Mouse (Mus musculus) CH12.LX (cell line): Measurements from ENCODE around the gene Fam160a1.

ENCODE experiments used
- CTCF ChIP-seq, 2 experiments: IDR thresholded peaks in 1 of 2; conservative IDR thresholded peaks in 1 of 2; 2 replicates each; pipeline ENCODE4 v1.5.1; 2011 to 2012; ENCODE audit warnings: low read depth in 2 of 2, low read length in 2 of 2, improper control_type of control experiment in 1 of 2, inconsistent platforms in 1 of 2, mild to moderate bottlenecking in 1 of 2, moderate library complexity in 1 of 2
- ELF1 ChIP-seq: IDR thresholded peaks from 2 replicates; pipeline ENCODE4 v1.6.1; 2014; ENCODE audit warnings: low read depth, mild to moderate bottlenecking, inconsistent platforms, low read length, improper control_type of control experiment
- MEF2A ChIP-seq: IDR thresholded peaks from 2 replicates; pipeline ENCODE4 v1.6.1; 2014; ENCODE audit warnings: low read depth, mild to moderate bottlenecking, inconsistent platforms, low read length, improper control_type of control experiment, borderline replicate concordance
- MYC ChIP-seq: IDR thresholded peaks from 2 replicates; pipeline ENCODE4 v1.6.1; 2011; ENCODE audit warnings: low read depth, mild to moderate bottlenecking, improper control_type of control experiment, low read length
- NELFE ChIP-seq: IDR thresholded peaks from 2 replicates; pipeline ENCODE4 v1.6.1; 2011; ENCODE audit warnings: low read depth, low read length, improper control_type of control experiment
- NRF1 ChIP-seq: IDR thresholded peaks from 2 replicates; pipeline ENCODE4 v1.6.1; 2014; ENCODE audit warnings: low read depth, mild to moderate bottlenecking, inconsistent platforms, low read length, improper control_type of control experiment, moderate library complexity
- POLR2A ChIP-seq: IDR thresholded peaks from 2 replicates; pipeline ENCODE4 v1.6.1; 2011; ENCODE audit warnings: low read depth, mild to moderate bottlenecking, improper control_type of control experiment, low read length
- SMC3 ChIP-seq: IDR thresholded peaks from 2 replicates; pipeline ENCODE4 v1.6.1; 2011; ENCODE audit warnings: low read depth, low read length, improper control_type of control experiment
- UBTF ChIP-seq: IDR thresholded peaks from 2 replicates; pipeline ENCODE4 v1.6.1; 2012; ENCODE audit warnings: low read depth, mild to moderate bottlenecking, inconsistent platforms, low read length, improper control_type of control experiment, moderate library complexity
- ZC3H11A ChIP-seq: IDR thresholded peaks from 2 replicates; pipeline ENCODE4 v1.6.1; 2012; ENCODE audit warnings: low read depth, mild to moderate bottlenecking, inconsistent platforms, low read length, improper control_type of control experiment
- ZKSCAN1 ChIP-seq: IDR thresholded peaks from 2 replicates; pipeline ENCODE4 v1.6.1; 2012; ENCODE audit warnings: low read depth, inconsistent platforms, low read length, improper control_type of control experiment, borderline replicate concordance

GRCm38 (mm10) chr3:85757944-85758343 lies 59.1 kb downstream of the Fam160a1 start:
- TF ChIP-seq CTCF (conservative IDR thresholded peaks at IDR 0.05 in 1 of 2, IDR thresholded peaks at IDR 0.05 in 1 of 2; ENCODE audit: low read depth in 2 of 2, low read length in 2 of 2) (no peak), NELFE (no peak), NRF1 (no peak), UBTF (no peak), ZC3H11A (no peak), MEF2A (no peak), MYC (no peak), ZKSCAN1 (no peak), POLR2A (no peak), ELF1 (no peak), SMC3 (no peak)
